Mouse (Mus musculus) regulatory T cell (primary cell): ENCODE results near the gene Phox2a.

Experiments used
- in situ Hi-C: fragments of 300-600 bp; cut with MboI, MseI; formaldehyde crosslinking; loops from one replicate; pipeline ENCODE4 v1.15.1; 2025; ENCODE audit warnings: high pct_unique_total_duplicates

Phox2a gene

GRCm38 (mm10) chr7:101817861-101818401 lies at the start of gene Phox2a:
Gene Phox2a, plus strand, starts transcription at chr7:101818313.
- in situ Hi-C loops: no loop called here

- in situ Hi-C loops: no loop called here
Observed at GRCm38 (mm10) chr7:101770051-101770450, 48.1 kb upstream of the Phox2a start.

- in situ Hi-C loops: no loop called here
Observed at GRCm38 (mm10) chr7:101771604-101772003, 46.5 kb upstream of the Phox2a start.

GRCm38 (mm10) chr7:101772687-101773086 lies 45.4 kb upstream of the Phox2a start:
- in situ Hi-C loops: no loop called here

GRCm38 (mm10) chr7:101777053-101777452 lies 41.1 kb upstream of the Phox2a start:
- in situ Hi-C loops: no loop called here

GRCm38 (mm10) chr7:101820295-101821030 lies 2.4 kb downstream of the Phox2a start:
- in situ Hi-C loops: no loop called here

GRCm38 (mm10) chr7:101821571-101822501 lies 3.7 kb downstream of the Phox2a start:
- in situ Hi-C loops: no loop called here

- in situ Hi-C loops: no loop called here
Observed at GRCm38 (mm10) chr7:101822836-101823757, 5.0 kb downstream of the Phox2a start.

GRCm38 (mm10) chr7:101823758-101824630 lies 5.9 kb downstream of the Phox2a start:
- in situ Hi-C loops: no loop called here

- in situ Hi-C loops: no loop called here
Observed at GRCm38 (mm10) chr7:101830373-101830772, 12.3 kb downstream of the Phox2a start.

GRCm38 (mm10) chr7:101831437-101831836 lies 13.3 kb downstream of the Phox2a start:
- in situ Hi-C loops: no loop called here

GRCm38 (mm10) chr7:101832372-101832771 lies 14.3 kb downstream of the Phox2a start:
- in situ Hi-C loops: no loop called here

GRCm38 (mm10) chr7:101833352-101833751 lies 15.2 kb downstream of the Phox2a start:
- in situ Hi-C loops: no loop called here

- in situ Hi-C loops: no loop called here
Observed at GRCm38 (mm10) chr7:101833916-101834584, 15.9 kb downstream of the Phox2a start.

GRCm38 (mm10) chr7:101834903-101835302 lies 16.8 kb downstream of the Phox2a start:
- in situ Hi-C loops: no loop called here

GRCm38 (mm10) chr7:101835457-101836109 lies 17.5 kb downstream of the Phox2a start:
- in situ Hi-C loops: no loop called here

- in situ Hi-C loops: no loop called here
Observed at GRCm38 (mm10) chr7:101836271-101837153, 18.4 kb downstream of the Phox2a start.

GRCm38 (mm10) chr7:101837154-101837605 lies 19.1 kb downstream of the Phox2a start:
- in situ Hi-C loops: no loop called here
